Comparison of ENCODE assay signal across 19 mouse cellular contexts in the genomic region with DNA sequence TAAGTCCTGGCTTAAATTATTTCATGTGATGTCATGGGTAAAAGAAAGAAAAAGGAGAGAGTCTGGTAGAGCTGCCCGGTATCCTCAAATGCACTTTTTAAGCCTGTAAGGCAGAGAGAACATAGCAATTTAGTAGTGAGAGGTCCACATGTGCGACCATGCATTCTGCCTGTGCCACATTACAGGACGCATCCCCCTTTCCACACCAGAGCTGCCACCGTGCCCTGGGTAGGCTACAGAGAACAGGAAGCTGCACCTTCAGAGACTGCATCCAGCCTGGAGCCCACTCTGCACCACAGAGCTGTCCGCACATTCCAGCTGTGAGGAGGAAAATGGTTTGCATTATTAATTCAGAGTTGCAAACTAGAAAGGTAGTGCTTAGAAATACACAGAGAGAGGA.
DNase-seq lines count a peak whose midpoint lies in the region; ATAC-seq and TF ChIP-seq lines count a peak whose summit lies in the region.
"Had no signal": no experiment of that assay in that cellular context is flagged by ENCODE, and none has a peak within 500 bp of the region (broad histone marks: within the 10 kb centered on the region; RNA-seq: fewer than 3 reads in every experiment).

No protein-coding gene starts in this region.

- no peaks in the 10 kb centered on the region for H3K27me3 ChIP-seq in forebrain, embryonic 13.5 days
- no peaks in the 10 kb centered on the region for H3K27me3 ChIP-seq in forebrain, embryonic 15.5 days
- H3K27me3 ChIP-seq in heart, postnatal 0 days (ENCODE audit: control insufficient read depth, insufficient read depth, low read length) = no peaks in the 10 kb centered on the region
- H3K27me3 ChIP-seq in midbrain, embryonic 11.5 days (ENCODE audit: control insufficient read depth, insufficient read depth, low read length) = no peaks in the 10 kb centered on the region
- no peaks in the 10 kb centered on the region for H3K27me3 ChIP-seq in midbrain, postnatal 0 days (ENCODE audit: insufficient read depth, low read length)
- H3K27me3 ChIP-seq: embryonic facial prominence, embryonic 15.5 days; limb, embryonic 13.5 days; liver, embryonic 13.5 days had no signal

- H3K27ac ChIP-seq in forebrain, embryonic 13.5 days = 0 out of 2 replicates have a peak overlapping the region, but pooled peaks have one; percentile 1
- H3K27ac ChIP-seq in forebrain, embryonic 15.5 days (replicated peaks) = no peak overlapping the region; the same call in 1 of the 2 replicates
- 0 out of 2 replicates have a peak overlapping the region, but pooled peaks have one; percentile 25 for H3K27ac ChIP-seq in heart, postnatal 0 days (ENCODE audit: low read depth)
- H3K27ac ChIP-seq in midbrain, embryonic 11.5 days (ENCODE audit: low read depth, low read length) = no peak overlapping the region
- no peak overlapping the region for H3K27ac ChIP-seq in midbrain, postnatal 0 days (ENCODE audit: low read depth, low read length)
- H3K27ac ChIP-seq: embryonic facial prominence, embryonic 15.5 days; layer of hippocampus, adult 2 months; limb, embryonic 13.5 days; liver, embryonic 13.5 days had no signal

- no peak overlapping the region for H3K4me3 ChIP-seq in forebrain, embryonic 13.5 days
- H3K4me3 ChIP-seq in forebrain, embryonic 15.5 days = no peak overlapping the region
- H3K4me3 ChIP-seq in heart, postnatal 0 days (ENCODE audit: low read depth, low read length) = no peak overlapping the region
- no peak overlapping the region for H3K4me3 ChIP-seq in midbrain, embryonic 11.5 days (ENCODE audit: low read depth, low read length)
- H3K4me3 ChIP-seq in midbrain, postnatal 0 days (ENCODE audit: low read depth, low read length) = no peak overlapping the region
- H3K4me3 ChIP-seq: embryonic facial prominence, embryonic 15.5 days; layer of hippocampus, adult 2 months; limb, embryonic 13.5 days; liver, embryonic 13.5 days had no signal

- no peak for TF ChIP-seq CTCF in heart, postnatal 0 days (IDR thresholded peaks at IDR 0.05; ENCODE audit: low read depth)
- TF ChIP-seq CTCF in midbrain, postnatal 0 days (IDR thresholded peaks at IDR 0.05) = no peak

- no peak for ATAC-seq in forebrain, embryonic 13.5 days
- ATAC-seq in forebrain, embryonic 15.5 days (replicated peaks) = no peak
- no peak for ATAC-seq in heart, postnatal 0 days (ENCODE audit: insufficient read depth, low read depth)
- no peak for ATAC-seq in midbrain, embryonic 11.5 days (ENCODE audit: low FRiP score)
- no peak for ATAC-seq in midbrain, postnatal 0 days (ENCODE audit: low FRiP score)
- ATAC-seq: CD4-positive, CD25-positive, alpha-beta regulatory T cell, adult 4 months; intestine, postnatal 0 days had no signal

- H3K9ac ChIP-seq in forebrain, embryonic 13.5 days = no peak overlapping the region
- H3K9ac ChIP-seq in forebrain, embryonic 15.5 days (replicated peaks) = no peak overlapping the region
- H3K9ac ChIP-seq in heart, postnatal 0 days (replicated peaks; ENCODE audit: low read depth, low read length) = no peak overlapping the region
- no peak overlapping the region for H3K9ac ChIP-seq in midbrain, embryonic 11.5 days (ENCODE audit: low read length)
- no peak overlapping the region for H3K9ac ChIP-seq in midbrain, postnatal 0 days (replicated peaks; ENCODE audit: low read length, poor library complexity, severe bottlenecking)
- H3K9ac ChIP-seq: embryonic facial prominence, embryonic 15.5 days; limb, embryonic 13.5 days; liver, embryonic 13.5 days had no signal

- no peak for DNase-seq in heart, postnatal 0 days (ENCODE audit: low spot score)
- no peak for DNase-seq in heart, postnatal 10 days
- DNase-seq in midbrain, embryonic 11.5 days (ENCODE audit: low spot score, missing footprints) = peak; percentile 49
- DNase-seq in midbrain, postnatal 0 days (ENCODE audit: low spot score) = no peak
- DNase-seq in embryo, embryonic 10.5 days (ENCODE audit: low spot score) = no peak
- DNase-seq: adrenal gland, postnatal 36 days; cerebellum, postnatal 10 days; gastrocnemius, postnatal 10 days; heart, postnatal 4 days; kidney, postnatal 25 days; liver, embryonic 13.5 days; lung, adult 2 months had no signal

- intact Hi-C loops in heart, postnatal 10 days (cut with DNase I) = no loop called here

- 62% methylated on average over 5 of the region's 5 CpGs for WGBS in forebrain, embryonic 13.5 days
- 57% methylated on average over 5 of the region's 5 CpGs for WGBS in forebrain, embryonic 15.5 days
- WGBS in heart, postnatal 0 days = 53% methylated on average over 5 of the region's 5 CpGs
- 73% methylated on average over 5 of the region's 5 CpGs for WGBS in midbrain, embryonic 11.5 days
- 53% methylated on average over 5 of the region's 5 CpGs for WGBS in midbrain, postnatal 0 days

- TF ChIP-seq EP300 in heart, postnatal 0 days (IDR thresholded peaks at IDR 0.05; ENCODE audit: low read depth) = no peak

- H3K9me3 ChIP-seq in forebrain, embryonic 13.5 days (replicated peaks) = no peaks in the 10 kb centered on the region
- H3K9me3 ChIP-seq in forebrain, embryonic 15.5 days = no peaks in the 10 kb centered on the region
- no peaks in the 10 kb centered on the region for H3K9me3 ChIP-seq in heart, postnatal 0 days (replicated peaks; ENCODE audit: control insufficient read depth, low read length)
- H3K9me3 ChIP-seq in midbrain, embryonic 11.5 days (ENCODE audit: control insufficient read depth, low read length) = no peaks in the 10 kb centered on the region
- no peaks in the 10 kb centered on the region for H3K9me3 ChIP-seq in midbrain, postnatal 0 days (ENCODE audit: low read length)
- H3K9me3 ChIP-seq: embryonic facial prominence, embryonic 15.5 days; limb, embryonic 13.5 days; liver, embryonic 13.5 days had no signal

- peaks cover 14% of the 10 kb centered on the region for H3K36me3 ChIP-seq in forebrain, embryonic 13.5 days (ENCODE audit: poor library complexity, severe bottlenecking)
- no peaks in the 10 kb centered on the region for H3K36me3 ChIP-seq in forebrain, embryonic 15.5 days
- peaks cover 12% of the 10 kb centered on the region; the same call in 1 of the 2 replicates for H3K36me3 ChIP-seq in heart, postnatal 0 days (replicated peaks; ENCODE audit: control insufficient read depth, insufficient read depth, low read length)
- no peaks in the 10 kb centered on the region for H3K36me3 ChIP-seq in midbrain, embryonic 11.5 days (ENCODE audit: control insufficient read depth, insufficient read depth, low read length)
- H3K36me3 ChIP-seq in midbrain, postnatal 0 days (ENCODE audit: insufficient read depth, low read length) = no peaks in the 10 kb centered on the region
- H3K36me3 ChIP-seq: liver, embryonic 13.5 days had no signal

- no peak overlapping the region for H3K4me2 ChIP-seq in forebrain, embryonic 13.5 days
- H3K4me2 ChIP-seq in forebrain, embryonic 15.5 days (replicated peaks) = no peak overlapping the region
- H3K4me2 ChIP-seq in heart, postnatal 0 days (ENCODE audit: low read depth, low read length) = no peak overlapping the region
- no peak overlapping the region for H3K4me2 ChIP-seq in midbrain, embryonic 11.5 days
- H3K4me2 ChIP-seq in midbrain, postnatal 0 days (ENCODE audit: low read depth, low read length, poor library complexity, severe bottlenecking) = no peak overlapping the region
- H3K4me2 ChIP-seq: embryonic facial prominence, embryonic 15.5 days; limb, embryonic 13.5 days; liver, embryonic 13.5 days had no signal

- peaks cover 31% of the 10 kb centered on the region for H3K4me1 ChIP-seq in forebrain, embryonic 13.5 days
- H3K4me1 ChIP-seq in forebrain, embryonic 15.5 days = peaks cover 26% of the 10 kb centered on the region
- peaks cover 9% of the 10 kb centered on the region for H3K4me1 ChIP-seq in heart, postnatal 0 days (ENCODE audit: control insufficient read depth, insufficient read depth)
- H3K4me1 ChIP-seq in midbrain, embryonic 11.5 days (ENCODE audit: control insufficient read depth, insufficient read depth, low read length) = no peaks in the 10 kb centered on the region
- 0 out of 2 replicates have a peak, but pooled peaks cover 3% of the 10 kb centered on the region for H3K4me1 ChIP-seq in midbrain, postnatal 0 days (ENCODE audit: insufficient read depth, low read length)
- H3K4me1 ChIP-seq: liver, embryonic 13.5 days had no signal

Comparison
In these comparisons a context has a peak if more than half of its experiments do, and no peak if none do; other contexts are left out.
1. H3K27ac ChIP-seq: peak in forebrain, embryonic 13.5 days (single experiment) and heart, postnatal 0 days (single experiment); none in forebrain, embryonic 15.5 days (single experiment), midbrain, embryonic 11.5 days (single experiment) and midbrain, postnatal 0 days (single experiment).